Mouse (Mus musculus): ENCODE results near the gene Kcnip4.

Kcnip4 gene

GRCm38 (mm10) chr5:48588014-48588413, 936.7 kb downstream of the Kcnip4 start:
- DNase-seq (ENCODE audit: inconsistent ontology term) = peak; percentile 20

DNA sequence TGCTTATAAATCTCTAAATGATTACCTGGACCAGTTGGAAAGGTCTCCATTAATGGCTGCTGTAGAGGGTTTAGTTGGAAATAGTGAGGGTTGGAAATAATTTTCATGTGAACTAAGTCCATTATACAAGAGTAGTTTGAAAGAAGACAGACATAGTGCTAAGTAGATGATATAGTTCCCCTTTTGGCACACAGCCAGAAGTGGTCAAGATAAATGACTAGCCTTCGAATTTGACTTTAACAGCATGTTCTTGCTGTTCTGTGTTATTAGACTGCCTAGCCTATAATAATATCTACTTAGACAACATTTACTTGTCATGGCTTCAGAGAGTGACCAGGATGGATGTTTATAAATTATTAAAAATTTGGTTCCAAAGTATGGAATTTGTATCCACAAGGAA, 941.3 kb downstream of the Kcnip4 start:
- DNase-seq (ENCODE audit: inconsistent ontology term) = no peak

- DNase-seq (ENCODE audit: inconsistent ontology term) = peak; percentile 61
Observed at GRCm38 (mm10) chr5:48563996-48564587, 960.6 kb downstream of the Kcnip4 start.

- no peak for DNase-seq (ENCODE audit: inconsistent ontology term)
Observed at GRCm38 (mm10) chr5:48551753-48552152, 973.0 kb downstream of the Kcnip4 start.

- no peak for DNase-seq (ENCODE audit: inconsistent ontology term)
Observed at GRCm38 (mm10) chr5:48545825-48546224, 978.9 kb downstream of the Kcnip4 start.

GRCm38 (mm10) chr5:48544784-48545734, 979.6 kb downstream of the Kcnip4 start:
- DNase-seq (ENCODE audit: inconsistent ontology term) = peak; percentile 70

DNA sequence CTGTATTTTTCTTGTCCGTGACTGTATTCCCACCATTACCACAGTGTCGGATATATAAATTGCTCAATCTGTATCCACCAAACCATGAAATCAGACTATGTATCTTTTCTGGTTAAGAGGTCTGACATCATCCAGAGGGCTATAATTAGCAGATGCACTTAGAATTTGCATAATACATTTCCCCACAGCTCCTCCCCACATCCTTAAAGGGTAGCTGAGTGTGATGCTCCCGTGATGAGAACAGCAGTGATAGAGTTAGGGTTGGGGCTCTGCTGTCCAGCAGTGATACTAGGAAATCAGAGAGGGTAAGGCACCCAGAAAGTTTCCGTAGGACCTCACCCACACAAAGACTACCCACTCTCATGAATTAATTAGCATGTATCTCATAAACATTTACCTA, 1006.7 kb downstream of the Kcnip4 start:
- DNase-seq (ENCODE audit: inconsistent ontology term) = no peak

- DNase-seq (ENCODE audit: inconsistent ontology term) = no peak
Observed at GRCm38 (mm10) chr5:48513354-48513753, 1011.4 kb downstream of the Kcnip4 start.

DNA sequence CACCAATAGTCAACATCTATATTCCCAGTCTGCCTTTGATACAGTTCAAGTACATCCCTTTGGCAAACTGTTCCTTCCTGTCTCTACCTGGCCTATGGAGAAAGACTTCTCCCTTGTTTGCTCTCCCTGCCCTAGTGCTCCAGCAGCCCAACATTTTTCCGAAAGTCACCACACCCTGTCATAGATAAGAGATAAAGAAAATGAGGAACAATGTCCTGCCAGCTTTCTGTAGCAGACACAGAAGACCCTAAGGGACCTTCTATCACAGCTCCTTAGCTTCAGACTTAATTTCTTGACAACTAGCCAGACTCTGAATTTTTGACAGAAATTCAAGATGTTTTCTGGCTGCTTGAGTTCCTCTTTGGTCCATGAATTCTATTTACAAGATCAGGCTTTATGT, 1013.4 kb downstream of the Kcnip4 start:
- no peak for DNase-seq (ENCODE audit: inconsistent ontology term)

GRCm38 (mm10) chr5:48510241-48510640, 1014.5 kb downstream of the Kcnip4 start:
- DNase-seq (ENCODE audit: inconsistent ontology term) = no peak

- no peak for DNase-seq (ENCODE audit: inconsistent ontology term)
Observed at GRCm38 (mm10) chr5:48509194-48509930, 1015.3 kb downstream of the Kcnip4 start.

DNA sequence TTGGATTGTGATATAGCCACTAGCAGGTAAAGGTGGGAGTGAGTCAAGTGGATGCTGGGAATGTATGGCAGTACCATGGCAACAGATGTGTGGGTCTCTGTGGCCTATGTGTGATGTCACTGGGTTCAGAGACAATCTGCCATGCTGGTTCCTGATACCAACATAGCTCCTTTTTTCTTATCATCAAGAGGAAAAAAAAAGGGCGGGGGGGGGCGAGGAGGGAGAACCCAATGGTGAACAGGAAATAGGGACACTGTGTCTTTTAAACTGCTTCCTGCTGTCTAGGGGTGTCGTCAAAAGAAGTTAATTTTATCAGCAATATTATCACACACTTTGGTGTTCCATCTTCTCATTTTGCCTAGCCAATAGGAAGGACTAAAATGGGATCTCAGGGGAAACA, 1021.6 kb downstream of the Kcnip4 start:
- no peak for DNase-seq (ENCODE audit: inconsistent ontology term)

DNA sequence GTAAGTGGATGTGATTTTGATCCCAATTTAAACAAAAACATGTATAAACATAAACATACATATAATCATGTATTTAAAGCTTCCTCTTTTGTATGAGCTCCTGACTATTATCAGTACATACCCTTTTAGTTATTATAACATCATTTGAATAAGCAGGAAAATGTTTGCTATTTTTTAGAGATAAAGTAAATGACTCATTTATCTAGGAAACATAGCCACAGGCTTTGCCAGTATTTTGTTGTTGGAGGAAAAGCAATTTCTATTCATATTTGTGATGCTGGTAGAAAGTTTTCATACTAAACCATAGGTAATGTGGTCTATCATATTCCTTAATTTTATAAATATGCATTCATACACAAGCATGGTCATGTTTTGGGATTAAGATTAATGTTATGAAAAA, 1022.3 kb downstream of the Kcnip4 start:
- DNase-seq (ENCODE audit: inconsistent ontology term) = no peak

DNA sequence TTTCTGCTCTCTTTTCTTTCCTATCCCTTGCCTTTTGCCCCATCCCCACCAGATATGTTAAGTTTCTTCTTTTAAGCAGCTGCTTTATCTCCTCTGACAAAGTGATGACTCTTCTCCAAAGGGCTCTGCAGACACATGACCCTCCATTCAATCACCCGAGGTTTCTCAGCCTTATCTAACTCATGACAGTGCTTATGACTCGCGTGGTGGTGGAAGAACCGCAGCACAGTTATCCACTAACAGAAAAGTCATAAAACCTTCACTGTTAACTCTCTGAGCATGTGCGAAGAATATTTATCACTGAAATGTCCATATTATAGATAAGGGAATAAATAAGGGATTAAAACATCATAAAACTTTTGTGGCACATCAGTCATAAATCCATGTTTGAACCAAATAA, 1024.5 kb downstream of the Kcnip4 start:
- DNase-seq (ENCODE audit: inconsistent ontology term) = no peak

GRCm38 (mm10) chr5:48490864-48491477, 1033.7 kb downstream of the Kcnip4 start:
- no peak for DNase-seq (ENCODE audit: inconsistent ontology term)

GRCm38 (mm10) chr5:48489549-48490288, 1035.0 kb downstream of the Kcnip4 start:
- DNase-seq (ENCODE audit: inconsistent ontology term) = no peak

DNA sequence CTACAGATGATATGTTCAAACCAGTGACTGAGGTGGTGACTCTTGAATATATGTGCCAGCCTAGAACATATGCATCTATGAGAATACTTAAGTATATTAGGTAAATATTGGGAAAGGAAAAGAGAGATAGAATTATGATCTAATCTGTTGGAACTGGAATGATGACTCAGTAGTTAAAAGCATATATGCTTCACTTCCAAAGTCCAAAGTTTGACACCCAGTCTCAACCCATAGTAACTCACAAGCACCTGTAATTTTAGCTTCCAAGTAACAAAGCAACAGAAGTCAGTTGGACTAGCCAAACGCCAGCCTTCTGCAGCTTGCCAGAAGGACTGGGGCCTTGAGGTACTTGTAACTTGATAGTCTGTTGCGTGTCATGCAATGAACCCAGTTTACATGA, 1041.6 kb downstream of the Kcnip4 start:
- no peak for DNase-seq (ENCODE audit: inconsistent ontology term)

DNA sequence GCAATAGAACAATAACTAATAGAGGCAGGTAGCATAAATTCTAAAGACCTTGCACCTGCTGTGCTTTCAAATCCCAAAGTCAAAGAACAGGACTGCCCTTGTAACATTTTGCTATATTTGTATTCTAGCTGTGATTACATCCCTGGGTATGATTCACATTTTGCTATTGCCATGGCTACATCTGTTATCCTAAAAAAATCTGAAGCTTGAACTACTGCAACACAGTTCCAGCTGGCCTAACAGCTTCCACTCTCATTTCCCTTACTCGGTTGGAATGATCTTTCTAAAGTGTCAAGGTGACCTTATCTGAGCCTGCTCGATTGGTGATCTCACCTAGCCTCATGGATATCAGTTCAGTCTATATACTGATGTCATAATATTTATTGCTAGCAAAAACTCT, 1064.5 kb downstream of the Kcnip4 start:
- no peak for DNase-seq (ENCODE audit: inconsistent ontology term)

DNA sequence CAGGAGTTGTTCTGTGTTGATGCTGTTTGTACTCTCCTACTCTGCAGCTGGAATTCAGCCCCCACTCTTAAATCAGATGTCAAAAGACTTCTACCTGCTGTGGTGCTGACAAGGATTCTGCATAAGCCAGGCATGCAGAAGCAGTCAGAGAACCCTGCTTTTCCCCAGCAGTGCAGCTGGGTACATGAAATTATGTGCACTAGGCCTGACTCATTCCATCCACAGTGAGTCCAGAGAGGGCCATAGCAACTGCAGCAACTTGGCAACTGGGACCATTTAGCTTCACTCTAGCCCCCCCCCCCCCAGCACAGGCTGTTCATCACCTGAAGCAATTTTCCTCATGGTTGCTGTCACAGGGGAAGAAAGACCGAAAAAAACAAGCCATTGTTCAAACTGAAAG, 1075.8 kb downstream of the Kcnip4 start:
- no peak for DNase-seq (ENCODE audit: inconsistent ontology term)

DNA sequence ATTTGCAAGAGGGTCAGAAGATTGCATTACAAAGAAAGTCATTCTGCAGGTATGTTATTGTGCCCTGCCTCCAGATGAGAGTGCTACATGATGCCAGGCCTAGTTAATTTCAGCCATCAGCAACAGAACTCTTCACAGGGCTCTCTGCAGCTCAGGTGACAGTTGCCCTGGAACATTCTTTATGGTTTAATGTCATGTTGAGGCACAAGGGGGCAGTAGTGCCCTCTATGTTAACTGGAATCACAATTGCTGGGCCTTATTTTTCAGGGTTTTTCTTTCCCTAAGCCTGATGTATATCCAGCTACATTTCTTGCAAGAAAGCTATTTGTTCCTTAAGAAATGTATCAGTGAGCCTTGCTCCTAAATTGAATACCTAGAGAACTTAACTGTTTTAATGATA, 1094.2 kb downstream of the Kcnip4 start:
- peak; percentile 5 for DNase-seq (ENCODE audit: inconsistent ontology term)

- DNase-seq (ENCODE audit: inconsistent ontology term) = no peak
Observed at GRCm38 (mm10) chr5:48421957-48422356, 1102.8 kb downstream of the Kcnip4 start.
